Mouse (Mus musculus) frontal cortex, adult (tissue): Measurements from ENCODE around the gene Dlec1.
A peak's percentile ranks its signal among the peaks of the same experiment; 100 is the strongest.

Experiments used
- ATAC-seq: cut with Nextera tagmentation; 2 replicates; pipeline ENCODE4 v1.9.2; 2017; ENCODE audit warnings: mild to moderate bottlenecking, moderate library complexity, mixed read lengths; ENCODE audit not compliant: low TSS enrichment

The Dlec1 gene

GRCm38 (mm10) chr9:119101992-119102782 is at the start of gene Dlec1:
Dlec1 (plus strand) TSS chr9:119102478.
- peak; percentile 96 for ATAC-seq

DNA sequence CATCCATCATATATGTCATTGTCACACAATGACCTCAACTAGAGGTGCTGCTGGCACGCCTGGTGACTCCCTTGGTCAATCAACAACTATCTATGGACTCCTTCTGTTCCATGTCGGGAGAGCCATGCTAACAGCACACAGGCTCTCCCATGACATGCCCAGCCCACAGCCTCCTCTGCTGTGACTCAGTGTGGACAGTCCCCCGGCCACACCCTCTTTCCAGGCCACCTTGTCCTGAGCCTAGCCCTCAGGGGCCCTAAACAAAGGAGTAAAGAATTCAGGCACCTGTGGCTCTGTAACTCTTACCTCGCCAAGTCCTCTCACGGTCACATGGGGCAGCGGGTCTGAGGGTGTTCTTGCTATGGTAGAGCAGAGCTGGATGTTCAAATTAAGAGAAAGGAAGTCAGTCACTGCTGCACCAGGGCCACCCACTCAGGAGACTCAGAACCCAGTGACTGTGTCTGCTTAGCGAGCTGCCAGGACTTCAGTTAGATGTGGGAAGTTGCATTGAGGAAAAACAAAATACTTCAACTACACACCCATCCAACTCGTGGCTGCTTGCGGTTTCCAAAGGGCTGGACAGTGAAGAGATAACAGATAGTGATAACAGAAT is 48.2 kb upstream of the Dlec1 start:
- ATAC-seq, result peak; percentile 62

- no peak for ATAC-seq
Measured at GRCm38 (mm10) chr9:119055336-119055735, 46.9 kb upstream of the Dlec1 start.

DNA sequence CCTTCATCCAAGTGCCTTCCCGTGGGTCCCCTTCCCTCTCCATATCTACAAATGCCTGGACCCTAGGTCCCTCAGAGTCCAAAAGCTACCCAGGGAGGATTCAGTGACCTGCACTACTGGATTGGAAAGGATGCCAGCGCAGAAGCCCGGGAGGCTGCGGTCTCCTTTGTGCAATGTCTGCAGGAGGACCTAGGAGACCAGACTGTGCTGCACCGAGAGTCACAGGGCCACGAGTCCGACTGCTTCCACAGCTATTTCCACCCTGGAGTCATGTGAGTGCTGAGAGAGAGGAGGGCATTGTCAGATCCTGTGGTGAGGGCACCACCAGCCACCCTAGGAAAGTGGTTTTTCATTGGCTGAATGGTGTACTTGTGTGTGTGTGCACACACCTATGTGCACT is 44.0 kb upstream of the Dlec1 start:
- ATAC-seq, result no peak

DNA sequence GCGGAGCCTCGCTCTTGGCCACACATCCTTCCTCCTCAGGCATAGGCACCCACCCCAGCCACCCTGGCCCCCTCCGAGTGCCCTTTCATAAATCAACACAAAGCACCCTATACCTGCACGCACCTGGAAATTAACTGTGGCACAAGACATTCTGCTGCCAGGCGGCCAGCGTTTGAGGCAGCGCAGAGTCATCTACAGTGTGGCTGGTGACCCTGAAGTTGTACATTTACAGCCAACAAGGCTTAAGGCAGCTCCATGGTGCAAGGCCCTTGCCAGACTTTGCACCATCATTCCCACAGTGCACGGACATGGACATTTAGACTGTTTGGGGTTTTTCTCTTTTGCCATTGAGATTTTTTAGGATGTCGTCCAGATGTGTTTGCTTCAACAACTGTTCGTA is 41.6 kb upstream of the Dlec1 start:
- no peak for ATAC-seq

DNA sequence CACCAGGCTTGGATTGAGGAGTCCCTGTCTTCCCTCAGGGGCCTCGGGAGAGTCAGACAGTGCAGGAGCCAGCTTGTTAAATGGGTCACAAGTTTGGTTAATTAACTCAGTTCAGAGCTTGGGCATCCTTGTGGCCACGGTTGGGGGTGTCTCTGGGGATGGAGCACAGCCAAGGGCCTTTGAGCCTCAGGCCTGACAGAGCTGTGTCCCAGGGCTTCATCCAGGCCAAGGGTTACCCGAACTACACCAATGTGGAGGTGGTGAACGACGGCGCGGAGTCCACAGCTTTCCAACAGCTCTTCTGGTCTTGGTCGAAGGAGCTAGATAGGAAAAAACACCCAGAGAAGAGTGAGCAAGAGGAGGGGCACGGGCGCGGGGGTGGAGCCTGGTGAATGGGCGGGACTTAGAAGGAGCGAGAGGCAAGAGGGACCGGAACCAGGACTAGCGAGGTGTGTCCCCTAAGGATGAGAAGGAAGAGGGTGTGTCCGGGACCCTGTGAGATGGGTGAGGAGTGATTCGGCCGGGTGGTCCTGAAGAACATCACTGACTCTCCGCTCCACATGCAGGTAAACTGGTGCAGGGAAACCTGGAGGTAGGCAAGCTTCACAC is 39.1 kb upstream of the Dlec1 start:
- ATAC-seq, result no peak

GRCm38 (mm10) chr9:119064296-119064695 is 38.0 kb upstream of the Dlec1 start:
- ATAC-seq, result no peak

GRCm38 (mm10) chr9:119067601-119068000 is 34.7 kb upstream of the Dlec1 start:
- peak; percentile 69 for ATAC-seq

DNA sequence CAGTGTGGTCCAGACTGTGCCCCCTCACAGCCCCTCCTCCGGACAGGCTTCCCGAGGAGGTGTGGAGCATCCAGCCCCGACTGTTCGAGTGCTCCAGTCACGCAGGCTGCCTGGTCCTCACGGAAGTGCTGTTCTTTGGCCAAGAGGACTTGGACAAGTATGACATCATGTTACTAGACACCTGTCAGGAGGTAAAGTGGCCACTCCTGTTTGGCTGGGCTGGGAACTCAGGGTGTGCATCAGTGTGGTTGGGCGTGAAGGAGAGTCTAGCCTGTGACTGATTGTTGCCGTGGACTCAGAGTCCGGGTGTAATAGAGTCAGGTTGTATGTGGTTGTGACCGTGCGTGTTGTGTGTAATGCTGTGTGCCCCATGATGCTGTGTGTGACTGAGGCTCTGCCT is 34.0 kb upstream of the Dlec1 start:
- ATAC-seq, result no peak

DNA sequence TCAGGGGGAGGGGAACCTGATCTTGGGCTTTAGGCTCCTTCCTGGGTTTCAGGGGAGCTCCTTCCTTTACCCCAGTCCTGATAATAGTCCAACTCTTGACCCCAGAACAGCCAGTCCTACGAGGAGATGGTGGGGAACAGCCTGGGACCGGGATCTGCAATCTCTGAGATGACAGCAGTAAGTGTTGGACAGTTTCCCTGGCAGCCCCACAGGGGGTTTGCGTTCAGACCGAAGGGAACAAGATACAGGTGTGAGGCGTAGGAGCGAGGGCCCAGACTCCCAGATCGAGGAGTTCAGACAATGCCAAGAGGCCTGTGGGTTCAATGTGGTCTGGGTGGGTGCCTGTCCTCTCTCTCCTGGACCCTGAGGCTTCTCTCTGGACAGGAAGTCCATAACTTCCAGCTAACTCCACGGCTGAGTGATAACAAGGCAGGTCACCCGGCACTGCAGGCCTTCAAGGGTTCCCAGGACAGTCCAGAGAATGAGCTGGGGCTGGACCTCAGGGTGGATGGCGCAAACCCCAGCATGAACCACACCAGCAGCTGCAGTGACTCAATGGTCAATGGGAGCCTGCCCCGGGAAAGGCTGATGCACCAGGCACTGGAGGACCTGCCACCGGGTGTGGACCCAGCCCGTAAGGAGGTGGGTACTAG is 32.0 kb upstream of the Dlec1 start:
- no peak for ATAC-seq

DNA sequence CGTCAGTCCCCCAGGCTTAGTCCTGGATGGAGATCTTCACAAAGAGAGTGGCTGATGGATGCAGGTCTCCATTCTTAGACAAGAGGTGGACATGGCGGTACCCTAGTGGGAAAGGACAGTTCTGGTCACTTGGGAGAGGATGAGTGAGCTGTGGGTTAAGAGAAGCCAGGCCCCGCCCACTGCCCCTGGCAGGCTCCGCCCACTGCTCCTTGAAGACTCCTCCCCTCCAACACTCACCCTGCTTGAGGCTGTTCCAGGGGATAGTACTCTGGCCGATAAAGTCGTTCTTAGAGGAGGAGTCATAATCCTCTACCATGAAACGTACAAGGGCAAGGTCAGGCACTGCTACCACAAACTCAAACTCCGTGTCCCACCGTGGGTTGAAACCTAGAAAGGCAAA is 30.5 kb upstream of the Dlec1 start:
- ATAC-seq, result no peak

- ATAC-seq, result no peak
Measured at GRCm38 (mm10) chr9:119073184-119073895, 28.9 kb upstream of the Dlec1 start.

GRCm38 (mm10) chr9:119075685-119076084 is 26.6 kb upstream of the Dlec1 start:
- no peak for ATAC-seq

DNA sequence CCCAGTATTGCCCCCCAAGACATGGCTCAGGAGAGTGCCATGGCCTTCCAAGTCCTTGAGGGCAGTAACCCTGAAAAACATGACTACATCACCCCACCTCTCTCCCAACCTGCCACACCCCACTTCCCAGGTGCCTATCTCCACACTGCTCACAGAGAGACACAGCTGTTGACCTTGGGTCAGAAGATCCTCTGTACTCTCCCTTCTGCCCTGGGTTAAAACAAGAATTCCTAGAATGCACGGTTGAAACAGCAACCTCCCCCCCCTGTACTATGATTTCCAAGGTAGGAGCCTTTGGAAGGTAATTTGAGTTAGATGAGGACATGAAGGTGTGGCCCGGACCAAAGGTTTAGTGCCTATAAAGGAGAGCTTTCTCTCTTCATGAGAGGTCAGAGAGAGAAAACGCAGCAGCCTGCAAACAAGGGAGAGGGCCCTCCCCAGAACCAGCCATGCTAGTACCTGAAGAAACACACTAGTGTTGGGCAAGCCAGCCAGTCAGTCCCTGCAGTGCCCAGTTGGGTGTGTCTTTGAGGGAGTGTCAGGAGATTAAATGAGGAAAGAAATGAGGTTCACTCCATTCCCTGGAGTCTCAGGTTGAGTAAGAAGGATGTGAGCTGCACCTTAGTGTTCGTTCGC is 22.1 kb upstream of the Dlec1 start:
- ATAC-seq, result no peak

DNA sequence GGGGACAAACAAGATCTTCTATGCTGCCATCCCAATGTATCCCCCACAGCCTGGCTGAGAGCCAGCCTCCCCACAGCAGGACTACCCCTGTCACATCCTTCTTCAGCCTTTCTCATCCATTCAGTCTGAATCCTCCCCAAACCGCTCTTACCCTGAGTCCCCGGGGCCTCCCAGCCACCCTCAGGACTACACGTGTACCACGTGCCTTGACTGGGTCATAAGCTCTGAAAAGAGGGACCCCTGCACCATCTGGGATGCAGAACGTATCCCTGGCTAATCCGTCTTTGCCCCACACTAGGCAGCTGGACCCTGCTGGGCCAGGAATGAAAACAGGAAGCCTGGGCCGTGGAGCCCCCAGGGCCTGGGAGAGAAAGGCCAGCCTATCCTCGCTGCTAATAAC is 20.2 kb upstream of the Dlec1 start:
- ATAC-seq, result no peak

- ATAC-seq, result no peak
Measured at GRCm38 (mm10) chr9:119082656-119083430, 19.4 kb upstream of the Dlec1 start.

DNA sequence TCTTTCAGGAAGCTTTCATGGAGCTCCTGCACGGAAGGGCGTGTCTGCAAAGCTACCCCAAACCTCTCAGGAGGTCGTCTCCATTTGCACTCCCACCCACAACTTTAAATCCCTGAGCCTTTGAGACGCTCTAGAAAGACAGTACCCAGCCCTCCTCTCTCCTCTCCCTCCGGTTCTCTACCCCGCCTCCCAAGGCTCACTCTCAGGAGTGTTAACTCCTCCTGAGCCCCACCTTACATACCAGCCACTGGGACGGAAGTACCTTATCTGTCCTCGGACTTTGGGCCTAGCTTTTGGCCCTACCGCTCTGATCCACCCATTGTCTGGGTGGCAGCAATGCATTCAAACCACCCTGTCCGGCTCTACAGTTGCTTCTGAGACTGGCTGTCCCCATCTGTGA is 18.3 kb upstream of the Dlec1 start:
- no peak for ATAC-seq

GRCm38 (mm10) chr9:119086451-119086850 is 15.8 kb upstream of the Dlec1 start:
- no peak for ATAC-seq

- no peak for ATAC-seq
Measured at GRCm38 (mm10) chr9:119087309-119087708, 15.0 kb upstream of the Dlec1 start.

DNA sequence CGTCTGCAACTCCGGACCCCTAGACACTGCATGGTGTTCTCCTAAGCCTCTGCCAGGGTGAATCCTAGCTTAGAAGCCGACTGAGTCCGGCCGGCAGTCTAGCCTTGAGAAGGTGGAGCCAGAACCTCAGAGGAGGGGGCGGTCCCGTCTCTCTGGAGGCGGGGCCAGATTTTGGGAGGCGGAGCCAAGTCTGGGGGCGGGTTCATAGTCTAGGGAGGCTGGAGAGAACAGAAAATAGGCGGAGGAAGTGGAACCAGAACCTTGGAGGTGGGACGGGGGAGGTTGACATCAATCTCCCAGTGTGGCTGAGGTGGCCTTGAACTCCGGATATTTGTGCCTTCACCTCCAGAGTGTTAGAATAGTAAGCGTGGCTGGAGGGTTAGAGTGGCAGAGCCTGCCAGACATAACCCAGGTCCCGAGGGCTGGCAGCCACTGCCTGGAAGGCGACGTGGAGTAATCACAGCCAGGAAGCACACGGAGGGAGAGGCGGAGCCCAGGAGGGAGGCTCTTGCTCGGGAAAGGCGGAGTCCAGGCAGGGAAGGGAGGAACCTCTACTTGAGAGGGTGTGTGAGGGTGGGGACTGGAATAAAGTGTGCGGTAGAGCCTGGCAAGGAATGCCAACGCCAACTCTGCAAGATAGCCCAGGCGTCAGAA is 14.0 kb upstream of the Dlec1 start:
- ATAC-seq, result peak; percentile 74
